In genomic region chr8:120679629-120680387, GRCm38 (mm10) we compare ENCODE assay signal across 24 mouse cellular contexts. TPM values are rescaled to one million over a fixed set of nuclear protein-coding genes. Genes with fewer than 3 reads are reported as not detected.
A peak's percentile ranks its signal among the peaks of the same experiment; 100 is the strongest.
DNase-seq lines count a peak whose midpoint lies in the region; ATAC-seq and TF ChIP-seq lines count a peak whose summit lies in the region.
"Had no signal": no experiment of that assay in that cellular context is flagged by ENCODE, and none has a peak within 500 bp of the region (broad histone marks: within the 10 kb centered on the region; RNA-seq: fewer than 3 reads in every experiment).

No protein-coding gene starts in this region.

- no peak overlapping the region for H3K27ac ChIP-seq in liver, postnatal 0 days (ENCODE audit: low read depth)
- H3K27ac ChIP-seq in intestine, embryonic 15.5 days = peak overlapping the region; percentile 56; the same call in 1 of the 2 replicates
- no peak overlapping the region for H3K27ac ChIP-seq in liver, embryonic 14.5 days
- H3K27ac ChIP-seq in stomach, embryonic 16.5 days (ENCODE audit: low read length) = no peak overlapping the region
- H3K27ac ChIP-seq: embryonic facial prominence, embryonic 10.5 days; forebrain, embryonic 15.5 days; hindbrain, embryonic 10.5 days; midbrain, embryonic 13.5 days; neural tube, embryonic 13.5 days had no signal

- no peak overlapping the region for H3K4me2 ChIP-seq in liver, postnatal 0 days (ENCODE audit: low read depth, low read length)
- H3K4me2 ChIP-seq in intestine, embryonic 15.5 days (replicated peaks) = peak overlapping the region; percentile 8
- no peak overlapping the region for H3K4me2 ChIP-seq in liver, embryonic 14.5 days (ENCODE audit: low read depth)
- H3K4me2 ChIP-seq in stomach, embryonic 16.5 days (ENCODE audit: low read depth, low read length) = no peak overlapping the region
- H3K4me2 ChIP-seq: forebrain, embryonic 15.5 days; midbrain, embryonic 13.5 days; neural tube, embryonic 13.5 days had no signal

- H3K9me3 ChIP-seq in liver, postnatal 0 days (ENCODE audit: low read length) = no peaks in the 10 kb centered on the region
- H3K9me3 ChIP-seq in intestine, embryonic 15.5 days = no peaks in the 10 kb centered on the region
- H3K9me3 ChIP-seq in liver, embryonic 14.5 days (ENCODE audit: control insufficient read depth, low read length) = no peaks in the 10 kb centered on the region
- no peaks in the 10 kb centered on the region for H3K9me3 ChIP-seq in stomach, embryonic 16.5 days (replicated peaks; ENCODE audit: control insufficient read depth, low read length)
- H3K9me3 ChIP-seq: embryonic facial prominence, embryonic 10.5 days; forebrain, embryonic 15.5 days; G1E; hindbrain, embryonic 10.5 days; midbrain, embryonic 13.5 days; neural tube, embryonic 13.5 days had no signal

- ATAC-seq in liver, postnatal 0 days = no peak
- ATAC-seq in intestine, embryonic 15.5 days = peak; percentile 79
- peak; percentile 62 for ATAC-seq in liver, embryonic 14.5 days (ENCODE audit: insufficient read depth)
- 0 out of 2 replicates have a peak, but pooled peaks have one; percentile 44 for ATAC-seq in stomach, embryonic 16.5 days (ENCODE audit: insufficient read depth, low FRiP score)
- ATAC-seq: activated CD4-positive, CD25-positive, alpha-beta regulatory T cell, adult 4 months; forebrain, embryonic 15.5 days; hindbrain, embryonic 16.5 days; midbrain, embryonic 13.5 days had no signal

- 24% methylated on average over 11 of the region's 11 CpGs for WGBS in liver, postnatal 0 days (ENCODE audit: insufficient replicate concordance)
- 39% methylated on average over 11 of the region's 11 CpGs for WGBS in intestine, embryonic 15.5 days
- WGBS in liver, embryonic 14.5 days (ENCODE audit: insufficient replicate concordance) = 13% methylated on average over 11 of the region's 11 CpGs
- 40% methylated on average over 11 of the region's 11 CpGs for WGBS in stomach, embryonic 16.5 days

- no peak for TF ChIP-seq EP300 in liver, postnatal 0 days (IDR thresholded peaks at IDR 0.05; ENCODE audit: low read depth)
- no peak for TF ChIP-seq EP300 in liver, embryonic 14.5 days (IDR thresholded peaks at IDR 0.05; ENCODE audit: low read depth)

- H3K36me3 ChIP-seq in liver, postnatal 0 days (replicated peaks; ENCODE audit: insufficient read depth, low read length) = no peaks in the 10 kb centered on the region
- H3K36me3 ChIP-seq in intestine, embryonic 15.5 days = no peaks in the 10 kb centered on the region
- H3K36me3 ChIP-seq in liver, embryonic 14.5 days (replicated peaks; ENCODE audit: control insufficient read depth, insufficient read depth, low read depth) = no peaks in the 10 kb centered on the region; the same call in 1 of the 2 replicates
- no peaks in the 10 kb centered on the region for H3K36me3 ChIP-seq in stomach, embryonic 16.5 days (ENCODE audit: control insufficient read depth, insufficient read depth, low read length)
- H3K36me3 ChIP-seq: forebrain, embryonic 15.5 days; neural tube, embryonic 13.5 days had no signal

- peak; percentile 58 for DNase-seq in liver
- DNase-seq in liver, postnatal 0 days = no peak
- DNase-seq in liver, embryonic 14.5 days (ENCODE audit: low read depth in 3 of 3, low spot score in 3 of 3) = no peak
- DNase-seq in layer of hippocampus, postnatal 36 days = no peak
- no peak for DNase-seq in layer of hippocampus, postnatal 14 days (ENCODE audit: low spot score in 2 of 2)
- DNase-seq in frontal cortex, postnatal 10 days (ENCODE audit: low spot score in 2 of 2) = no peak
- DNase-seq: cerebellum, adult 11 months; lung, adult 18-20 months had no signal

- no peak overlapping the region for H3K9ac ChIP-seq in liver, postnatal 0 days (replicated peaks)
- no peak overlapping the region for H3K9ac ChIP-seq in intestine, embryonic 15.5 days
- no peak overlapping the region for H3K9ac ChIP-seq in liver, embryonic 14.5 days (replicated peaks)
- no peak overlapping the region for H3K9ac ChIP-seq in stomach, embryonic 16.5 days (ENCODE audit: low read length)
- H3K9ac ChIP-seq: forebrain, embryonic 15.5 days; midbrain, embryonic 13.5 days; neural tube, embryonic 13.5 days had no signal

- no peaks in the 10 kb centered on the region; the same call in 1 of the 2 replicates for H3K4me1 ChIP-seq in liver, postnatal 0 days (ENCODE audit: insufficient read depth)
- H3K4me1 ChIP-seq in intestine, embryonic 15.5 days (replicated peaks) = peaks cover 15% of the 10 kb centered on the region
- H3K4me1 ChIP-seq in liver, embryonic 14.5 days (replicated peaks; ENCODE audit: control insufficient read depth in 2 of 2, insufficient read depth in 2 of 2, low read length in 1 of 2) = peaks cover 5 to 9% of the 10 kb centered on the region in 2 experiments
- peaks cover 9% of the 10 kb centered on the region for H3K4me1 ChIP-seq in stomach, embryonic 16.5 days (ENCODE audit: control insufficient read depth, insufficient read depth, low read length)
- H3K4me1 ChIP-seq: forebrain, embryonic 15.5 days had no signal

- no peaks in the 10 kb centered on the region for H3K27me3 ChIP-seq in liver, postnatal 0 days (ENCODE audit: insufficient read depth, low read length)
- no peaks in the 10 kb centered on the region for H3K27me3 ChIP-seq in intestine, embryonic 15.5 days (replicated peaks)
- H3K27me3 ChIP-seq in liver, embryonic 14.5 days (ENCODE audit: control insufficient read depth, insufficient read depth, low read length) = no peaks in the 10 kb centered on the region
- no peaks in the 10 kb centered on the region for H3K27me3 ChIP-seq in stomach, embryonic 16.5 days (ENCODE audit: control insufficient read depth, insufficient read depth, low read length)
- H3K27me3 ChIP-seq: CH12.LX; forebrain, embryonic 15.5 days; midbrain, embryonic 13.5 days; neural tube, embryonic 13.5 days had no signal

- no peak overlapping the region for H3K4me3 ChIP-seq in liver, postnatal 0 days (ENCODE audit: low read depth, low read length)
- no peak overlapping the region for H3K4me3 ChIP-seq in intestine, embryonic 15.5 days (replicated peaks)
- no peak overlapping the region for H3K4me3 ChIP-seq in liver, embryonic 14.5 days (ENCODE audit: insufficient read depth in 1 of 2, low read depth in 2 of 2, low read length in 2 of 2)
- no peak overlapping the region for H3K4me3 ChIP-seq in stomach, embryonic 16.5 days (replicated peaks; ENCODE audit: low read length)
- H3K4me3 ChIP-seq: embryonic facial prominence, embryonic 10.5 days; forebrain, embryonic 15.5 days; hindbrain, embryonic 10.5 days; midbrain, embryonic 13.5 days; myocyte; neural tube, embryonic 13.5 days had no signal

- no peak for TF ChIP-seq CTCF in liver, postnatal 0 days (IDR thresholded peaks at IDR 0.05; ENCODE audit: low read depth)
- TF ChIP-seq CTCF in liver, embryonic 14.5 days (IDR thresholded peaks at IDR 0.05; ENCODE audit: low read depth) = no peak

RNA-seq across cellular contexts. Expression of gene Emc8, which starts 11.4 kb away (rescaled TPM):
- polyA plus RNA-seq in liver, postnatal 0 days (2015; fragmentation: Nextera tagmentation; extraction: Ambion mirVana) = 81.1 and 83.9 TPM in 2 replicates
- 235 and 246 TPM in 2 replicates for polyA plus RNA-seq in intestine, embryonic 15.5 days (2015; fragmentation: Nextera tagmentation; extraction: Ambion mirVana)
- 40.3 and 45.5 TPM in 2 replicates for polyA plus RNA-seq in liver, embryonic 14.5 days (2012; rRNA removed)
- 122 and 125 TPM in 2 replicates for polyA plus RNA-seq in liver, embryonic 14.5 days (2014; fragmentation: Nextera tagmentation; extraction: Ambion mirVana)
- 215 TPM in 2 replicates for polyA plus RNA-seq in stomach, embryonic 16.5 days (2015; fragmentation: Nextera tagmentation; extraction: Ambion mirVana)
- 10 to 100 TPM; 64.3 to 71.6 TPM for total RNA-seq in layer of hippocampus, postnatal 36 days (2021)
- total RNA-seq in layer of hippocampus, postnatal 14 days (2021) = 10 to 100 TPM; 66.7 to 82.0 TPM

RNA-seq across cellular contexts. Expression of gene Cox4i1, which starts 11.8 kb away (rescaled TPM):
- 1,191 and 1,240 TPM in 2 replicates for polyA plus RNA-seq in liver, postnatal 0 days (2015; fragmentation: Nextera tagmentation; extraction: Ambion mirVana)
- 1,472 and 1,529 TPM in 2 replicates for polyA plus RNA-seq in intestine, embryonic 15.5 days (2015; fragmentation: Nextera tagmentation; extraction: Ambion mirVana)
- polyA plus RNA-seq in liver, embryonic 14.5 days (2012; rRNA removed) = 383 and 573 TPM in 2 replicates
- 701 and 721 TPM in 2 replicates for polyA plus RNA-seq in liver, embryonic 14.5 days (2014; fragmentation: Nextera tagmentation; extraction: Ambion mirVana)
- polyA plus RNA-seq in stomach, embryonic 16.5 days (2015; fragmentation: Nextera tagmentation; extraction: Ambion mirVana) = 1,110 and 1,163 TPM in 2 replicates
- total RNA-seq in layer of hippocampus, postnatal 36 days (2021) = 1,000 to 10,000 TPM; 1,023 to 1,088 TPM
- 1,000 to 10,000 TPM; 1,108 to 1,116 TPM for total RNA-seq in layer of hippocampus, postnatal 14 days (2021)

RNA-seq across cellular contexts. Expression of gene Gm27021, which starts 11.9 kb away (rescaled TPM):
- 0.58 and 1.4 TPM in 2 replicates for polyA plus RNA-seq in liver, postnatal 0 days (2015; fragmentation: Nextera tagmentation; extraction: Ambion mirVana)
- 2.0 and 2.2 TPM in 2 replicates for polyA plus RNA-seq in intestine, embryonic 15.5 days (2015; fragmentation: Nextera tagmentation; extraction: Ambion mirVana)
- 0.30 and 0.38 TPM in 2 replicates for polyA plus RNA-seq in liver, embryonic 14.5 days (2012; rRNA removed)
- not detected in 2 replicates for polyA plus RNA-seq in liver, embryonic 14.5 days (2014; fragmentation: Nextera tagmentation; extraction: Ambion mirVana)
- polyA plus RNA-seq in stomach, embryonic 16.5 days (2015; fragmentation: Nextera tagmentation; extraction: Ambion mirVana) = 1.9 and 2.0 TPM in 2 replicates
- not detected for total RNA-seq in layer of hippocampus, postnatal 36 days (2021)
- total RNA-seq in layer of hippocampus, postnatal 14 days (2021) = 1 to 10 TPM in 1 of 2 experiments, under 1 TPM in 1; 0.55 to 1.2 TPM
- total RNA-seq: adrenal gland, postnatal 10 days; G1E; gastrocnemius, postnatal 14 days; heart, adult 18-20 months had no signal
- polyA plus RNA-seq: activated CD4-positive, CD25-positive, alpha-beta regulatory T cell, adult 4 months; heart, embryonic 16.5 days had no signal

RNA-seq across cellular contexts. Expression of gene 1190005I06Rik, which starts 32.4 kb away (rescaled TPM):
- 4.8 and 5.0 TPM in 2 replicates for polyA plus RNA-seq in liver, postnatal 0 days (2015; fragmentation: Nextera tagmentation; extraction: Ambion mirVana)
- 1.3 and 2.5 TPM in 2 replicates for polyA plus RNA-seq in intestine, embryonic 15.5 days (2015; fragmentation: Nextera tagmentation; extraction: Ambion mirVana)
- polyA plus RNA-seq in liver, embryonic 14.5 days (2012; rRNA removed) = 0.26 and 0.28 TPM in 2 replicates
- polyA plus RNA-seq in liver, embryonic 14.5 days (2014; fragmentation: Nextera tagmentation; extraction: Ambion mirVana) = 0.86 and 1.7 TPM in 2 replicates
- polyA plus RNA-seq in stomach, embryonic 16.5 days (2015; fragmentation: Nextera tagmentation; extraction: Ambion mirVana) = 3.4 TPM in 2 replicates
- total RNA-seq in layer of hippocampus, postnatal 36 days (2021) = 10 to 100 TPM; 13.1 to 13.4 TPM
- total RNA-seq in layer of hippocampus, postnatal 14 days (2021) = 10 to 100 TPM in 1 of 2 experiments, 1 to 10 TPM in 1; 9.5 to 10.6 TPM
- polyA plus RNA-seq: activated CD4-positive, CD25-positive, alpha-beta regulatory T cell, adult 4 months had no signal

RNA-seq across cellular contexts. Expression of gene Irf8, which starts 56.4 kb away (rescaled TPM):
- polyA plus RNA-seq in liver, postnatal 0 days (2015; fragmentation: Nextera tagmentation; extraction: Ambion mirVana) = 28.3 and 31.8 TPM in 2 replicates
- polyA plus RNA-seq in intestine, embryonic 15.5 days (2015; fragmentation: Nextera tagmentation; extraction: Ambion mirVana) = 41.9 and 46.6 TPM in 2 replicates
- polyA plus RNA-seq in liver, embryonic 14.5 days (2012; rRNA removed) = 3.3 and 4.2 TPM in 2 replicates
- polyA plus RNA-seq in liver, embryonic 14.5 days (2014; fragmentation: Nextera tagmentation; extraction: Ambion mirVana) = 7.2 and 8.9 TPM in 2 replicates
- polyA plus RNA-seq in stomach, embryonic 16.5 days (2015; fragmentation: Nextera tagmentation; extraction: Ambion mirVana) = 22.3 and 25.4 TPM in 2 replicates
- 1 to 10 TPM; 4.7 to 5.2 TPM for total RNA-seq in layer of hippocampus, postnatal 36 days (2021)
- total RNA-seq in layer of hippocampus, postnatal 14 days (2021) = 1 to 10 TPM; 3.3 to 5.1 TPM
- polyA plus RNA-seq: myocyte had no signal
